Mouse (Mus musculus): ENCODE measurements around the gene Olfr728.

DNA sequence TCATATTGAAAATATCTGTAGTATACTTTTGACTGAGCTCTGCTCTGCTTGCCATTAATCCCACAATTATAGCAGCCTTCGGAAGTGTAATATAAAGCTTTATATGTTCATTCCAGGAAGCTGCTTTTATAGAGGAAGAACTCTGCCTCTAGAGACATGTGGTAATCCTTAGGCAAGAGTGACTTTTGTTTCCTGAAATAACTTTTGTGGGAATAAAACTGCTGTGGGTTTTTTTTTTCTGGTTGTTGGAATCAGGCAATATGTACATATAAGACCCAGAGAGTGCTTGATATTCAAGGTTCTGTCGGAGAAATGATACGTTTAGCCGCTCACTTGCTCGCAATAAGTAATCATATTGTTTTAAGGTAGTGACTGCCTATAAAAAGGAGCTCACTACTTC, at the start of gene Olfr728:
- no peak for TF ChIP-seq MAFK (IDR thresholded peaks at IDR 0.05; ENCODE audit: insufficient read depth, low read depth, low read length)
- TF ChIP-seq HCFC1 (IDR thresholded peaks at IDR 0.05; ENCODE audit: borderline replicate concordance, insufficient read depth, low read length), result no peak
- TF ChIP-seq ZNF384 (IDR thresholded peaks at IDR 0.05; ENCODE audit: low read depth, low read length), result no peak
- no peak for TF ChIP-seq ZC3H11A (IDR thresholded peaks at IDR 0.05; ENCODE audit: borderline replicate concordance, low read depth, low read length)
